Mouse (Mus musculus): ENCODE measurements around the gene Selenop. TPM values are rescaled to one million over a fixed set of nuclear protein-coding genes. Genes with fewer than 3 reads are reported as not detected.

The Selenop gene
- polyA plus RNA-seq, 1 experiment = 92.0 TPM

- TF ChIP-seq CTCF (IDR thresholded peaks at IDR 0.05; ENCODE audit: control insufficient read depth, insufficient read depth, low read length) (no peak), POLR2A (IDR thresholded peaks at IDR 0.05; ENCODE audit: borderline replicate concordance, control insufficient read depth, low read depth, low read length) (no peak)
- WGBS = 69% methylated on average over 4 of the region's 4 CpGs
- H3K4me3 ChIP-seq (replicated peaks; ENCODE audit: control insufficient read depth, low read depth, low read length) = no peak overlapping the region
- no peaks in the 10 kb centered on the region for H3K4me1 ChIP-seq (ENCODE audit: control insufficient read depth, insufficient read depth, low read length)
- H3K27ac ChIP-seq (ENCODE audit: control insufficient read depth, insufficient read depth, low read depth, low read length, poor library complexity) = no peak overlapping the region
These were observed 32.2 kb downstream of the Selenop start for GRCm38 (mm10) chr15:3300361-3301100.

DNA sequence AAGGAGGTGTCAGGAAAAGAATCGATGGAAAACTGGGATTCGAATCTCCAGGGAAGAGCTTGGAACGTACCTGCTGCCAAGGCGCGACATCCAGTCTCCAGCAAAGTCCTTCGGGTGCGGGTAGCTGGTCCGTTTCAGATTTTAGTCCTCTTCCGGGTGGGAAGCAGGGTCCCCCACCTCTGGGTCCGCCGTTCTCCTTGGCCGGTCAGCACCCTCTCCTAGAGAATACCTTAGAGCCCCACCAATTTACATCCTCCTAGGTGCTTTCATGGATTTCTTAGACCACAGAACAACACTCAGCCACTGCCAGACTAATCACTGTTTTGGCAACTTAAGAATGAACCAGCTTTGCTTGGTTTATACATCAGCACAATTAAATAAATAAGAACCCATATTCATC lies 35.1 kb downstream of the Selenop start, which contains the start of gene Ccdc152:
TSS of gene Ccdc152 (minus strand) at position 101 of the 400 bp plus-strand sequence.
- no peak within 1 kb of the TSS for H3K27ac ChIP-seq (ENCODE audit: control insufficient read depth, insufficient read depth, low read depth, low read length, poor library complexity)
- H3K4me1 ChIP-seq (ENCODE audit: control insufficient read depth, insufficient read depth, low read length) = no peaks in the 10 kb centered on the region
- WGBS = 90% methylated on average over 12 of the region's 12 CpGs
- H3K4me3 ChIP-seq (replicated peaks; ENCODE audit: control insufficient read depth, low read depth, low read length) = no peak within 1 kb of the TSS
- TF ChIP-seq CTCF (IDR thresholded peaks at IDR 0.05; ENCODE audit: control insufficient read depth, insufficient read depth, low read length) (no peak), POLR2A (IDR thresholded peaks at IDR 0.05; ENCODE audit: borderline replicate concordance, control insufficient read depth, low read depth, low read length) (no peak)

- Histone ChIP-seq H3K4me1 (ENCODE audit: control insufficient read depth, insufficient read depth, low read length) (no peaks in the 10 kb centered on the region), H3K27ac (ENCODE audit: control insufficient read depth, insufficient read depth, low read depth, low read length, poor library complexity) (no peak overlapping the region), H3K4me3 (replicated peaks; ENCODE audit: control insufficient read depth, low read depth, low read length) (no peak overlapping the region)
- TF ChIP-seq POLR2A (IDR thresholded peaks at IDR 0.05; ENCODE audit: borderline replicate concordance, control insufficient read depth, low read depth, low read length) = no peak
- no peak for TF ChIP-seq CTCF (IDR thresholded peaks at IDR 0.05; ENCODE audit: control insufficient read depth, insufficient read depth, low read length)
- 76% methylated on average over 3 of the region's 3 CpGs for WGBS
These were observed 41.5 kb downstream of the Selenop start for GRCm38 (mm10) chr15:3309856-3310255.

- TF ChIP-seq CTCF (IDR thresholded peaks at IDR 0.05; ENCODE audit: control insufficient read depth, insufficient read depth, low read length) = no peak
- no peak for TF ChIP-seq POLR2A (IDR thresholded peaks at IDR 0.05; ENCODE audit: borderline replicate concordance, control insufficient read depth, low read depth, low read length)
- Histone ChIP-seq H3K27ac (ENCODE audit: control insufficient read depth, insufficient read depth, low read depth, low read length, poor library complexity) (no peak overlapping the region), H3K4me1 (ENCODE audit: control insufficient read depth, insufficient read depth, low read length) (no peaks in the 10 kb centered on the region), H3K4me3 (replicated peaks; ENCODE audit: control insufficient read depth, low read depth, low read length) (no peak overlapping the region)
These were observed 44.6 kb downstream of the Selenop start for GRCm38 (mm10) chr15:3312937-3313336.

DNA sequence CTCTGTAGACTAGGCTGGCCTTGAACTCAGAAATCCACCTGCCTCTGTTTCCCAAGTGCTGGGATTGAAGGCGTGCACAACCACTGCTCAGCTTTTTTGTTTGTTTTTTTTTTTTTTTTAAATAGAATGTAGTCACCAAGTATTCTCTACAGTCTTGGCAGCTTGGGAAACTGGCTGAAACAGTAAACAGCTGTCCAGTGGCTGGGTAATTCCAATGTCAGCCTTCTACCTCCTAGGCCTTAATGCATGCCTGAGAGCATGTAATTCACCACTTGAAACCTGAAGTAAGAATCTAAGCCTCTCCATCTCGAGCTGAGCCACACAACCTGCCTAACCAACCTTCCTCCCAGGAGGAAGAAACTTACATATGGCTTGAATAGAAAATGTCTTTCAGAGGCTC lies 48.3 kb downstream of the Selenop start:
- WGBS = 66% methylated on average over 2 of the region's 2 CpGs
- Histone ChIP-seq H3K27ac (ENCODE audit: control insufficient read depth, insufficient read depth, low read depth, low read length, poor library complexity) (no peak overlapping the region), H3K4me3 (replicated peaks; ENCODE audit: control insufficient read depth, low read depth, low read length) (no peak overlapping the region)

DNA sequence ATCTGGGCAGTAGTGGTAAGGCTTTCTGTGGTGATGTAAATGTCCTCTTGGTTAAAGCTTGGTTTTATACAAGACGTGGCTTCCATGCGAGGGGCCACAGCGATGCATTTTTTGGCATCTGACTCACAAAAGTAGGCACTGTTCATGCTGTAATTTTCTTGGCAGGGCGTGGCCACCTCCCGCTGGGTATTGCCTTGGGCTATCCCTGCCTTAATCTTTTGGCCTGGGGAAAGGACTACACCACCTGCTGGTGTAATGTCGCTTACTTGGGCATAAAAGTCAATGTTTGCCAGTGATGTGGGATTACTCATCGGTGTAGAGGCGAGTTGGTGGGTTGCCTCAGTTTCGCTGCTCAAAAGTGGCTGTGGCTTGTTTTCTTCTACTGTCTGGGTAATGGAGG lies 51.6 kb downstream of the Selenop start:
- Histone ChIP-seq H3K4me3 (replicated peaks; ENCODE audit: control insufficient read depth, low read depth, low read length) (no peak overlapping the region), H3K27ac (ENCODE audit: control insufficient read depth, insufficient read depth, low read depth, low read length, poor library complexity) (no peak overlapping the region), H3K4me1 (ENCODE audit: control insufficient read depth, insufficient read depth, low read length) (no peaks in the 10 kb centered on the region)
- 84% methylated on average over 9 of the region's 9 CpGs for WGBS
- TF ChIP-seq CTCF (IDR thresholded peaks at IDR 0.05; ENCODE audit: control insufficient read depth, insufficient read depth, low read length) = no peak
- TF ChIP-seq POLR2A (IDR thresholded peaks at IDR 0.05; ENCODE audit: borderline replicate concordance, control insufficient read depth, low read depth, low read length) = no peak

More for the DNA sequence above, 48.3 kb downstream of the Selenop start:
- TF ChIP-seq CTCF (IDR thresholded peaks at IDR 0.05; ENCODE audit: control insufficient read depth, insufficient read depth, low read length) (no peak), POLR2A (IDR thresholded peaks at IDR 0.05; ENCODE audit: borderline replicate concordance, control insufficient read depth, low read depth, low read length) (no peak)
- H3K4me1 ChIP-seq (ENCODE audit: control insufficient read depth, insufficient read depth, low read length) = no peaks in the 10 kb centered on the region

DNA sequence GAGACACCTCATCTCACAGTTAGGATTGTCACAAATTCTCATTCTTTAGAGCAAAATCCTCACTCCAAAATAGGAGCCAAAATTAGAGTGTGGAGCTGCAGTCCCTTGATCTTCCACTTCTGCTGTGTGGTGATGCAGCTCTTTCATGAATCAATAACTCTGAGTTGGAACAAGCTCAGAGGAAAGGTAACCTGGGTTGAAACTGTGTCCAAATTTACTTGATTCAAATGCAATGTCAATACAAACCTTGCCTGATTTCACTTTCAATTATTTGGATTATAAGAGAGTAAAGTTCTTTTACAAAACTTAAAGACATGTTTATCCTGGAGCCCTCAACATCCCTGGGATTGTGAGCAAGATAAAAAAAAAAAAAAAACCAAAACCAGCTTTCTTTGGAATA lies 54.7 kb downstream of the Selenop start:
- TF ChIP-seq POLR2A (IDR thresholded peaks at IDR 0.05; ENCODE audit: borderline replicate concordance, control insufficient read depth, low read depth, low read length) = no peak
- no peak for TF ChIP-seq CTCF (IDR thresholded peaks at IDR 0.05; ENCODE audit: control insufficient read depth, insufficient read depth, low read length)
- no peak overlapping the region for H3K27ac ChIP-seq (ENCODE audit: control insufficient read depth, insufficient read depth, low read depth, low read length, poor library complexity)
- no peak overlapping the region for H3K4me3 ChIP-seq (replicated peaks; ENCODE audit: control insufficient read depth, low read depth, low read length)
- no peaks in the 10 kb centered on the region for H3K4me1 ChIP-seq (ENCODE audit: control insufficient read depth, insufficient read depth, low read length)

Other genes starting within 250 kb of the Selenop start
- not detected in 2 replicates for gene Ccdc152, start 35.0 kb downstream of the Selenop start, polyA plus RNA-seq (2011; ENCODE audit: insufficient read depth, insufficient read length, low replicate concordance, missing spikeins)

Measured in bone marrow, adult 2 months (tissue).